Mouse (Mus musculus): Measurements from ENCODE around the gene Zfp217. TPM values are rescaled to one million over a fixed set of nuclear protein-coding genes. Genes with fewer than 3 reads are reported as not detected.

Zfp217 gene
- total RNA-seq, 4 experiments from 2014 or later: 5.9 to 7.5 (median 6.7) TPM

DNA sequence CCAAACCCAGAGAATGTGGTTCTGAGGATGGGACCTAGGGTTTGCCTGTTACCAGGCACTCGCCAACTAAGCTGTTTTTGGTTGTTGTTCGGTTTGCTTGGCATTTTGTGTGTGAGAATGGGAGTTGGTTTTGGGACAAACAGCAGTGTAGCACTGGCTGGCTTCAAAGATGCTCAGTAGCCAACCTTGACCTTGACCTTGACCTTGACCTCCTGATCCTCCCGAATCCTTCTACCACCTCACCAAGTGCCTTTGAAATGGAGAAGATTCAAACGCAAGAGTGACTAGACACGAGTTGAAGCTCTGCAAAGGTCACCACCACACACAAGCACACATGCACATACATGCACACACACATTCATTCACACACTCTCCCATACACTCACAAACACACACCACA lies 44.6 kb downstream of the Zfp217 start:
- no peak for DNase-seq (ENCODE audit: low spot score in 2 of 2)

DNA sequence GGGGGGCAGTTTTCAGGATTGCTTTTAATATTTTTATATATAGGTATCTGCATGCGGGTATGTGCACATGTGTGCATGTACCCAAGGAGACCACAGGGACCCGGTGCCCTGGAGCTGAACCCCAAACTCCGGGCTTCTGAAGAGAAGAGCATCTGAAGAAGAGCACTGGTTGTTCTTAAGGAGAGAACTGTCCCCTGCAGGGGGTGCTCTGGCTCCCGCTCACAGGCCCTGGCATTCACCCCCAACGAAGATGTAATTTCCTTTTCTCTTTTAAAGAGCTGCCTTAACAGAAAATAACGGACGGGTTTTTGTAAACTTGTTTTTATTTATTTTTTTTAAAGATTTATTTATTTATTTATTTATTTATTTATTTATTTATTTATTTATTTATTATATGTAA lies 46.0 kb downstream of the Zfp217 start:
- DNase-seq (ENCODE audit: low spot score in 2 of 2): no peak

DNA sequence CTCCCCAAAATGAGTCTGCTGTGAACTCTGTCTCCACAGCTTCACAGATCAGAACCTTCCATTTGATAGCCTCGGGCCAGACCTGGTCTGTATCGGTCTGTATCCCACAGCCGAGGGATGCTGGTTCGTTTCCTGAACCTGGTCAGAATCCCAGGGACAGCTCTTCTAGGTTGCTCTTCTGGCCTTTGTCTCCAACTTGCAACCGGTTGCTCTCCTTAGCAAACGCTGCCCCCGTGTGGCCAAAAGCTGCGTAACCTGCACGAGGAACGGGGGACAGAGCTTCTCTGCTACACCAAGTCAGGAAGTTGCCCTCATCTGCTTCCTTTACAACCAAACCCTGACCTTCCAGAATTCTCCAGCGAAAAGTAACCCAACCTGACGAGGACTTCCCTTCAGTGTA lies 46.8 kb downstream of the Zfp217 start:
- DNase-seq (ENCODE audit: low spot score in 2 of 2): peak; percentile 79 to 80

DNA sequence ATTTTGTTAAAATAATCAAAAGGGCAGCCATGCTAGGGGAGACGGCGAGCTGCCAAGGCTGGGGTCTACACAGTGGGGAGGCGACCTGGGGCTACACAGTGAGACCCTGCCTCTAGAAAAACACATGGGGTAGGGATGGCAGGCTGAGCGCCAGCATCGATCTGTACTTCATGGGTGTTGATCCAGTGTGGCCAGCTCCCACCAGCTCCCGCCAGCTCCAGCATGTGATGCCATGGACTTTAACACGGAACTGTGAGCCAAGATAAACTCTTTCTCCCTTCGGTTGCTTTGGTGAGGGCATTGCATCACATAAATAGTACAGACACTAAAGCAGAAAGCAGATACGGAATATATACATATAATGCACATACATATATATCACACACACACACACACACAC lies 53.0 kb downstream of the Zfp217 start:
- no peak for DNase-seq (ENCODE audit: low spot score in 2 of 2)

DNA sequence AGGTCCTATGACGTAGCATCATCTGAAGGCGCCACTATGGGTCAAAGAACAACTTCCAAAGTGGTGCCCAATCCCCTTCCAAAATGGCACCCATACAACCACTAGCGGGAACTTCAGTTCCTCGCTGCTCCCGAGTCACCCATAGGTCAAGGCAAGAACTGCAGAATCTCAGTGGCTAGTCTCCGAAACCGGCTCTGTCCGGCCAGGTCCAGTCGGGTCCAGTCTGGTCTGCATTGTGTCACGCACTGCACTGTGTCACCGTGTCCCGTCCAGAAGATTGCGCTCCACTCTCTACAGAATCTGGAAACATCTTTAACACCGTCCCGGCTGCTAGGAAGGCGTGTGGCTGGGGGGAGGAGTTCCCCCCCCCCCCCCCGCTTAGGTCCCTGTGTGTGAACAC lies 53.7 kb downstream of the Zfp217 start:
- DNase-seq (ENCODE audit: low spot score in 2 of 2): no peak

DNA sequence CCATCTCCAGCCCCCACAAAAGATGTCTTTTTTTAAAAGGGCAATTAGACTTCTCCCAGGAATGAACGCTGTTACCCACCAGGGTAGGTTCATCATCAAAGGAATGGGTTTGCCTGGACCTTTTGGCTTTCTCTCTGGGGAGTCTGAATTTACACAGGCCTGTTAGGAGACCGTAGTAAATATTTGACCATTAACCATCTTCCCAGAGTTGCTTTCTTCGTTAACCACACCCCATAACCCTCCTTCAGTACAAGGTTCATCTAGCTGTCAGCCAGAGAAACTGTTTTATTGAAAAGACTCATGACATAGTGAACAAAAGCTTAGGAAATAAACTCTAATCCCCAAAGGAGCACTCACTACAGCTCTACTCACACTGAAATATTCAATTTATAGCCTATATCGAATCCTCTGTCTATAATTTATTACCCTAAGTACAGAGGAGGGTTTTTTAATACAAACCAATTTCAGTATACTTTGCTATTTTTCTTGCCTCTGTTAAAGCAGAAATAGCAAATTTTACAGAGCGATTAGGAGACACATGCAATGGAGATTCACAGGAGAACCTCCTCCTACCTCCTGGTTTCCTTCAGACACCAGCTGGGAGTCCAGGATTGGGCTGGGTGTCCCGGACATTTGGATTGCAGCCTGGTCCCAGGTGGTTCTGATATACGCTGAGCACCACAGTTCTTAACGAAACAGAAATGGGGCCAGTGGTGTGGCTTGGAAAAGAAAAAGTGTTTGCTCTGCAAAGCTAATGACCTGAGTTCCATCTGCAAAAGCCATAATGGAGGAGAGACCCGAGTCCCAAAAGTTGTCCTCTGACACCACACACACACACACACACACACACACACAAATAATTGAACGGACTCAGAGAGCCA lies 56.1 kb downstream of the Zfp217 start:
- DNase-seq (ENCODE audit: low spot score in 2 of 2): no peak

DNA sequence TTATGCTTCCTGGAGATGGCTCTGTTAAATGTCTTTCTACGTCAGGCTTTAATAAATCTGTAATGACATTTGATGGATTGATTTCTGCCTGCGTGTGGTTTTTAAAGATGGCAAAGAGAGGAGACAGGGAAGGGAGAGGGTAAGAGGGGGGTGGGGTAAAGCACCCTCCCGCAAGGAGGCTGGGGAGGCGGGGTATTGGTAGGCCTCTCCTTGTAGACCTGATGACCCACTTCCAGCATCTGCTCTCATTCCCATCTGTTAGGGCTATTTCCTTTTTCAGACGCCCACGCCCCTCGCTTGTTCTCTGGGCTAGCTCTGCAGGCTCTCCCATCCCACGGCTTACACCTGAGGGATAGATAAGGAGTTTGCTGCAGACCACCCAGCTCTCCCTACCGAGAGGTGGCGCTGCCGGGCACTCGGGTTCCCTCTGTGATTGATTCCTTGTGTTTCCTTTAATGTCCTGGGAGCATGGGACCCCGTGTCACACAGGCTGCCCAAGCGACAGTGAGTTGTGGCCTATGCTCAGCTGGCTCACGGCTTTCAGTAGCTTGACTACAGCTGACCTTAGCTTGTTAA lies 69.4 kb downstream of the Zfp217 start:
- no peak for DNase-seq (ENCODE audit: low spot score in 2 of 2)

DNA sequence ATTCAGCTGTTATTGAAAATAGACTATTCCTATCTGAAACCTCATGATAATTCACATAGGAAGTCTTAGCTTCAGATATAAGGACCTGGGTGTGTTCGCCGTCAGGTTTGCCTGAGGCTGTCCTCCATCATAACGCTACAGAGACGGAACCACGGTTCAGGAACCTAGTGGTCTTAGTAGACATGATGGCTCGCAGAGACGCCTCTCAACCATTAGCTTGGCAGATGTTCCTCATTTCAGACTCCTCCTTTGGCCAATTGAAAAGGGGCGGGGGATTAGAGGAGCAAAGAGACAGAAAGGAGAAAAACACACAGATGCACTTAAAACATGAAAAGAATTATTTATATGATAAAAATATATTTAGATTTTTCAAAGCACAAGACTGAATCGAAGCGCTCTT lies 69.9 kb downstream of the Zfp217 start:
- DNase-seq (ENCODE audit: low spot score in 2 of 2): no peak

DNA sequence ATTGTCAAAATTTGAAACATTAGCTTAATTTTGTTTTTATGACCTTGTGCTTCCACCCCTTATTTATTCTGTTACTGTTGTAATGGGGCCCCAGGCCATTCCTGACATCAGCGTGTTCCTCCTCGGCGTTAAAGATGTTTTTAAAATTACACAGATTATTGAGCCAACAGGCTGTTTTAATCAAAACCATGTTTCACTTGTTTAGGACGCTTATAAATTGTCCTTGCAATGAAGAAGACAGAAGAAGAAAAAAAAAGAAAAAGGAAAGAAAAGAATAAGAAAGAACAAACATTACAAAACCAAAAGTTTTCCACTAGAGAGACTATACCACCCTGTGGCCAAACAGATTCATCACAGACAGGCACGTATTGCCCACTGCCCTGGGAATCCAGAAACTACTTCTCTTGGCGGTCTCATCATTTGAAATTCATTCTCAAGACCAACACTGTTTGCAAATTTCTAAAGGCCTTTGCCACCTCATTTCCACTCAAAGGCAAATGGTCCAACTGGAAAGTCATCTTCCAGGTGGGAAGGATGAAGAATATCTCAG lies 70.9 kb downstream of the Zfp217 start:
- no peak for DNase-seq (ENCODE audit: low spot score in 2 of 2)

DNA sequence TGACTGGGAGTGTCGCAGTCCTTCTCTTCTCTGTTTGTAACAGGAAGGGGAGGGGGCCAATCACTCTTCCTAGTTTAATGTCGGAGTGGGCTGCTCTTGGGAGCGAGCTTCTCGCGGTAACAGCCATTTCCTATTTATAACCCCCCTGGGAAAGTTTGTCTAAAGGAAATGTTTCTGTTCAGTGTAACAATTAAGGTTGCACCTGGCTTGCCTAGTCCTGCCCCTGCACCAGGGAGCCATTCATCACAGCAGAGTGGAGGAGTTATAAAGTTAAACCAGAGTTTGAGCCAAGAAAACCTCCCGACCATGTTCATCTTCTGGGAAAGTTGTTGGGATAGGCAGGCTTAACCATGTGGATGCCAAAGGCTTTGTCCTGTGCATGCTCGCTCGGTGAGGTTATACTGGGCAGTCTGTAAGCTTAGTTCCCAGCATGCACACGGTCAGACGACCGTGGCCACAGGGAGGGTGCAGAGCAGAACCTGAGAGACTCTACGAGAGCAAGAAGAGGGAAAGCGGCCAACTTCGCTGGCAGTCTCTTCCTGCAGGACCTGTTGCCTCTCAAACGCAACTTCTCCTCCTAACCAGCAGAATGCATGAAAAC lies 77.2 kb downstream of the Zfp217 start:
- peak in 1 of 2 experiments; percentile 30 for DNase-seq (ENCODE audit: low spot score in 2 of 2)

DNA sequence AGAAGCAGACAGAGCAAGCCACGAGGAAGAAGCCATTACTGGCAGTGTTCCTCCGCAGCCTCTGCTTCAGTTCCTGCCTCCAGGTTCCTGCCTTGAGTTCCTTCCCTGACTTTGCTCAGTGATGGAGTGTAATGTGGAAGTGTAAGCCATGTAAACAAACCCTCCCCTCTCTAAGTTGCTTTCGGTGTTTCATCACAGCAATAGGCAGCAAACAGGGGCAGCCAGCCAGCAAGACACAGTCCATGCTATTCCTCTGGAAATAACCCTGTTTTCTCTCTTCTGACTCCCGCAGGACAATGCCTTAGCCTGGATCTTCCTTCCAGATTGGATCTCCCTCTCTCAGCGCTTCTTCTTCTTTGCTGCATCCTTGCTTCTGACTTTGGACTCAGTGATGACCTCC lies 77.9 kb downstream of the Zfp217 start:
- peak in 1 of 2 experiments; percentile 24 for DNase-seq (ENCODE audit: low spot score in 2 of 2)

DNA sequence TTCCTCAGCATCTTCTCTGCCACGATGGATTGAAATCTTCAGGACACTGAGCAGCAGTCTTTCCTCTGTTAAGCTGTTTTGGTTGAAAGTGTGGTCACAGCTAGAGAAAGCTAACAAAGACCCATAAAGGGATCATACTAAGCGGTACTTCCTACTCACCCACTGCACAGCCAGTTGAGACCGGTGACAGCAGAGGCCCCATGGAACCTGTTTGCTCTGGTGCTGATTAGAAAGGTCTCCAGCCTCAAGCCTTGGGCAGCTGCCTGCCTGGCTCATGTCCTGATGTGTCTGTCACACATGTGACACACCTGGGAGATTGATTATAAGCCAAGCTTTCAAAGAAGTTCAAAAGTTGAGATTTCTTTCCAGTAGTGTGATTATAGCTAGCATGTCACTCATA lies 85.5 kb downstream of the Zfp217 start:
- DNase-seq (ENCODE audit: low spot score in 2 of 2): no peak

DNA sequence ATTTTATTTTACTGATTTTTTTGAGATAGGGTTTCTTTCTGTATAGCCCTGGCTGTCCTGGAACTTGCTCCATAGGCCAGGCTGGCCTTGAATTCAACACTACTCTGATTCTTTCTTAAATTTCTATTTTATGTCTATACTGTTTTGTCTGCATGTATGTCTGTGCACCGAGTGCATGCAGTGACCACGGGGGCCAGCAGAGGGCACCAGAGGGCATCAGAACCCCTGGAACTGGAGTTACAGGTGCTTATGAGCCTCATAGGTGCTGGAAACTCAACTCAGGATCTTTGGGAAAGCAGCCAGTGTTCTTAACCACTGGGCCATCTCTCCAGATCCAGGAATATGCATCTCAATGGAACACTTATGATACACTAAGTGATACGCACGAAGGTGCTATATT lies 87.8 kb downstream of the Zfp217 start:
- DNase-seq (ENCODE audit: low spot score in 2 of 2): no peak

DNA sequence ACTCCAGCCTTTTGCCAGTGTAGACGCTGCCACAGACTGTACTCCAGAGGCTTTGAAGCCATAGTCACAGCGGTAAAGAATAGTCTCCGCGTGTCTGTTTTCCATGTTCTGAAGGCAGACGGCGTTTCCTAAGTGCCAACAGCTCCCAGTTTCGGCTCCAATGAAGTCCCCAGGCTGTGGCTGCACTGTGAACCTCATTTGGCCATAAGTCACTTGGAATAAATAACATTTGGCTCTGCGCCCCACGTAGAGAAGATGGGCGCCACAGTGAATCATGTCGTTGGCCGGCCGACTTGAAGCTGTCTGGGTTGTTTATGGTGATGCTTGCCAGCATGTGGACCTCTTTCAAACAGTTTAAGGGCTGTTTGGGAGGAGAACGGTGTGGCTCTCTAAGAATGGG lies 89.1 kb downstream of the Zfp217 start:
- peak in 1 of 2 experiments; percentile 40 for DNase-seq (ENCODE audit: low spot score in 2 of 2)

All from gastrocnemius, adult 8-10 months (tissue).